Mouse (Mus musculus) CD8-positive naive resting alpha-beta T cell, adult 2 months (primary cell): ENCODE data around the gene Hist1h1d.
"Not testable (repeated sequence)": the region's sequence is repeated elsewhere in the genome, so short reads cannot be mapped to it uniquely, and the experiment has no call there.

ENCODE experiments used
- DNase-seq, 2 experiments: peaks; one replicate each; pipeline ENCODE4 v3.0.0; 2022; ENCODE audit warnings: low read depth in 2 of 2, low spot score in 2 of 2

Hist1h1d gene

DNA sequence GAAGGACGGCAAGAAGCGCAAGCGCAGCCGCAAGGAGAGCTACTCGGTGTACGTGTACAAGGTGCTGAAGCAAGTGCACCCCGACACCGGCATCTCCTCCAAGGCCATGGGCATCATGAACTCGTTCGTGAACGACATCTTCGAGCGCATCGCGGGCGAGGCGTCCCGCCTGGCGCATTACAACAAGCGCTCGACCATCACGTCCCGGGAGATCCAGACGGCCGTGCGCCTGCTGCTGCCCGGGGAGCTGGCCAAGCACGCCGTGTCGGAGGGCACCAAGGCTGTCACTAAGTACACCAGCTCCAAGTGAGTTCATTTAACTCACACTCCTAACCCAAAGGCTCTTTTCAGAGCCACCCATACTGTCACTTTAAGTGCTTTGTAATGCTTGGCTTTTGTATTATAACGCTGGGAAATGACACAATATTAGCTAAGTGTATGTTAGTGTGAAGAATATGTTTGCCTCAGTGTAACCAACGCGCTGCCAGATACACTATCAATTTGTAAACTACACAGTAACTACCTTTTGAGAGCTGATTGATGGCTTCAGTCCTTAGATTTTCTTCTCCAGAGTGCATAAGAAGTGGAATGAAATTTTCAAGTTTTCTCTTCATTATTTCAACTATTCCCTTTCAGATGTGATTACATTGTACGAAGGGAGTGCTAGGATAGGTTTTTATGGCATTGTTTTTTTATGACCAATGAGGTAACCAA, 18.6 kb downstream of the Hist1h1d start:
- DNase-seq: not testable (repeated sequence)

DNA sequence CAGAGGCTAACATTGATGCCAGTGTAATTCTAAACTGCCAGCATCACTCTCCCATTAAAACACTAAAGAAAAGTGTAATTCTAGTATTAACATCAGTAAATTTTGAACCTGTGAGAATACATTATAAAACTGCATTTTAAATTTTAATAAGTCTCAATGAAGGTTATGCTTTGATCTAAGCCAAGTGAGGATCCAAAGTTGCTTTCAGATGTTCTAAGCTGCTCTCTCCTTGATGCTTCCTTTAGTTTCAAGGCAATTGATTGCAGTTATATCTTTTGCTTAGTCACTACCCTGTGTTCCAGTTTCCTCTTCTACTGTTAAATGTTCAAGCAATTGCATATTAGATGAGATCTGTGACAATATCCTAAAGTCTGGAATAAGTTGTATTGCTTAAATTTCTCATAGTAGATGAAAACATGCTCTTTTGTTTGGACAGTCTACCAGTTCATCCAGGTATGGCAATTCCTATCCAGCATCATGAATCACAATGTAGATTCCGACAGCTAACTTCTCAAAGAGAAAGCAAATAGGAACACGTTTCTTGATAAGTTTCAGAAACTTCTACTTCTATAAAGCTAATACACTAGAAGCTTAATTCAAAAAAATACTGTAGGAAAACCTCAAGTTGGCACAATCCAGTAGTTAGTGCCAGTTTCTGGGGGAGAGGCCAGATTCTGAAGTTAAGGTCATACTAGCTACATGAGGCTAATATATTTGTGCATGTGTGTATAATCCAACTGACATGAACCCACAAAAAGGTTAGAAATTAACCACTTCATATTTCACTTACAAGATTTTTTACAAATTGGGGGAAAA, 19.4 kb downstream of the Hist1h1d start:
- DNase-seq: no peak

DNA sequence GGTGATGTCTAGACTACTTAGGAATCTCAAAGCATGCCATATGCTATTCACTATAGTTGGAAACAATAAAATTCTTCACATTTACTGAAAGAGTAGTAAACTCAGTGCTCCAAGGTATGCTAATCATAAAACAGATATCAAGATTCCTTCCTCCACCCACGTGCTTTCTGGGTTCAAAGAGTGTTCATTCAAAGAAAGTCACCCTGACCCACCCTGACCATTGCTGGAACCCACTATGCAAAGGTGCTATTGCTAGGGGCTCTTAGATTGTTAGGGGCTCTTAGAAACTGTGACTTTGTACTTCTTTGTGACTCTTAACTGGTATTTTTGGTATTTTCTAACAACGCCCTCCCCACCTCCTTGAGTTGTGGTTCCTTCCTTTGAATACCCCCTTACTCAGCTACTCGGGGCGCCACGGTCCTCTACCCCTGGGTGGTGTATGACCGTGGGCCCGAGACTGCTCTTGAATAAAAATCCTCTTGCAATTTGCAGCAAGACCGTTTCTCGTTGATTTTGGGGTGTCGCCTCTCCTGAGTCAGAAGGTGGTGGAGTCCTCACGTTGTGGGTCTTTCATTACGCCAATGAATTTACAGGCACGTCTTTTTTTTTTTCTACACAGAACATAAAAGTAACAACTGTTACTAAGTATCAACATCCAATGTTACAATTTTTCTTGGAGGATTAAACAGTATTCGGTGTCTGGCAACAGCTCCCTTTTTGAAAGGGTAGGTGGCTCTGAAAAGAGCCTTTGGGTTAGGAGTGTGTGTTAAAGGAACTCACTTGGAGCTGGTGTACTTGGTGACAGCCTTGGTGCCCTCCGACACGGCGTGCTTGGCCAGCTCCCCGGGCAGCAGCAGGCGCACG, 20.2 kb downstream of the Hist1h1d start:
- DNase-seq: not testable (repeated sequence)

DNA sequence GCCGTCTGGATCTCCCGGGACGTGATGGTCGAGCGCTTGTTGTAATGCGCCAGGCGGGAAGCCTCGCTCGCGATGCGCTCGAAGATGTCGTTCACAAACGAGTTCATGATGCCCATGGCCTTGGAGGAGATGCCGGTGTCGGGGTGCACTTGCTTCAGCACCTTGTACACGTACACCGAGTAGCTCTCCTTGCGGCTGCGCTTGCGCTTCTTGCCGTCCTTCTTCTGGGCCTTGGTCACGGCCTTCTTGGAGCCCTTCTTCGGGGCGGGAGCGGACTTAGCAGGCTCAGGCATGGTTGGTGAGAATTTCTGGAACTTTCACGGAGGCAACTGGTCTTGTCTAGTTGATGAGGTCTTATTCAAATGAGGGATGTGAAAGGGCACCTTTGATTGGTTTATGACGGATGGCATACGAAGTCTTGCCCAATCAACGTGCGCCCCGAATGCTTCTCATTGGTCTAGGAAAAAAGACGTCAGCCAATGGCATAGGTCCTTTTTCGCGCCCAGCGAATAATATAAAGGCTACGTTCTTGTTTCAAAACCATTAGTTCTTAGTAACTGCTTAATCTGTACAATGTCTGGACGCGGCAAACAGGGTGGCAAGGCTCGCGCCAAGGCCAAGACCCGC, 20.9 kb downstream of the Hist1h1d start, which contains the start of the genes Hist1h2bf and Hist1h2ad:
Gene Hist1h2bf, minus strand, starts transcription at position 299 of the 627 bp plus-strand sequence.
Gene Hist1h2ad, plus strand, starts transcription at position 484 of the 627 bp plus-strand sequence.
- peak; percentile 68 to 76 for DNase-seq

DNA sequence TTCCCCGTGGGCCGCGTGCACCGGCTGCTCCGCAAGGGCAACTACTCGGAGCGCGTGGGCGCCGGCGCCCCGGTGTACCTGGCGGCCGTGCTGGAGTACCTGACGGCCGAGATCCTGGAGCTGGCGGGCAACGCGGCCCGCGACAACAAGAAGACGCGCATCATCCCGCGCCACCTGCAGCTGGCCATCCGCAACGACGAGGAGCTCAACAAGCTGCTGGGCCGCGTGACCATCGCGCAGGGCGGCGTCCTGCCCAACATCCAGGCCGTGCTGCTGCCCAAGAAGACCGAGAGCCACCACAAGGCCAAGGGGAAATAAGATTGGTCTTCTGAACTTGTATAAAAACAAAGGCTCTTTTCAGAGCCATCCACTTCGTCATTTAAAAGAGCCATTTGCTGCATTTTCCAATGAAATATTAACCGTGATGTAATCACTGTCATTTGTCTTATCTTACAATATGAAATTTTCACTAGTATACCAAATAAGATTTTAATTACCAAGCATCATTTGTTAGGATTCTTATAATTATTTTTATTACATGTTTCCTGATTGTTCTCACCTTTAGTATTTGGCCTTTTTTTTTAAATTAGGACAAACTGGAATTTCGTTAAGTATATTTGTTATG, 21.6 kb downstream of the Hist1h1d start:
- DNase-seq: not testable (repeated sequence)

DNA sequence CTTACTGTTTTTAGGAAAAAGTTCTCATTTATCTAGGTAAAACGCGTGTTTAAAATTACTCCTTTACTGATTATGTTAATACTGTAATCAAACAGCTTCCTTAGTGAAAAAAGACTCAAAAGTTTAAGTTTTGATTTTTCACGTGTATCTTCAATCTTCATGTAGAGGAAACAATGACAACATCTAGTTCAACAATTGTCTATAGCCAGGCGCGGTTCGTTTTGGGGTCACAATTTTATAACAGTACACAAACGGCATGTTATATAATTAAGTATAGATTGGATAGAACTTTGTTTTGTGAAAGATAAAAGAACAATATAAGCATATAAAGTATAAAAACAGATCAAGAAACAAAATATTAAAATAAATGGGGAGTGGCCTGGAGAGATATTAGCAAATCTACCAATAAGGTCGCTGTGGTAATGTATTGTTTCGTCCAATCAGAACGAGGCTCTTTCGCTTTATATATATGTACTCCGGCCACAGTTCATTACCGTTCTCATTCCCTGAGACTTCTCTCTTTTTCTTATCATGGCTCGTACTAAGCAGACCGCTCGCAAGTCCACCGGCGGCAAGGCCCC, 22.3 kb downstream of the Hist1h1d start, which contains the start of gene Hist1h3d:
Gene Hist1h3d, plus strand, starts transcription at position 493 of the 581 bp plus-strand sequence.
- DNase-seq: no peak

DNA sequence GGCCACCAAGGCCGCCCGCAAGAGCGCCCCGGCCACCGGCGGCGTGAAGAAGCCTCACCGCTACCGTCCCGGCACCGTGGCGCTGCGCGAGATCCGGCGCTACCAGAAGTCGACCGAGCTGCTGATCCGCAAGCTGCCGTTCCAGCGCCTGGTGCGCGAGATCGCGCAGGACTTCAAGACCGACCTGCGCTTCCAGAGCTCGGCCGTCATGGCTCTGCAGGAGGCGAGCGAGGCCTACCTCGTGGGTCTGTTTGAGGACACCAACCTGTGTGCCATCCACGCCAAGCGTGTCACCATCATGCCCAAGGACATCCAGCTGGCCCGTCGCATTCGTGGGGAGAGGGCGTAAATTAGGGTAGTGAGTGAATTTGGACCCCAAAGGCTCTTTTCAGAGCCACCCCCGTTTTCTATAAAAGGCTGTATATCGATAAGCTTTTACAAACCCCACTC, 22.8 kb downstream of the Hist1h1d start:
- not testable (repeated sequence) for DNase-seq

DNA sequence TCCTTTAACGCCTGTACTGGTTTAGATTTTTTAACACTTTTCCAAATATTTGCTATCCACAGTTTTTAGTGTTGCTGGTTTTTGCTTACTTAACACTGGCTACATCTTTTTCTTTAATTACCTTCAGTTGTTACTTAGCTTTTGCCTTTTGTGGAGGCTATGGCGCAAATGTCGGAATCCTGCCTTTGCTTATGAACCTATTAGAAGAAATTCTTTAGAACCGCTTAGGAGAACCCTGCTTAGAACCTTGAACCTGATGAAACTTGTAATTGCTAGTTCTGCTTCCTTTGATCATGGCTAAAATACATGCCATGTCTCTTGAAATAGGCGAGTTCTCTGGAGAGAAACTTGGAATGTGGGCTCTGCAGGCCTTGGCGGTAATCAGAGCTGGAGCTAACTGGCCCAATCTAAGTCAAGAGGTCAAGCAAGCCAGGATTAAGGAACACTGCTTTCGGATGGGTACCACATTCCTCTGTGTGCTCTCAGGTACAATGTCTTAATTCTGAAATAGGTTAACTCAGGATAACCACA, 23.4 kb downstream of the Hist1h1d start:
- no peak for DNase-seq

DNA sequence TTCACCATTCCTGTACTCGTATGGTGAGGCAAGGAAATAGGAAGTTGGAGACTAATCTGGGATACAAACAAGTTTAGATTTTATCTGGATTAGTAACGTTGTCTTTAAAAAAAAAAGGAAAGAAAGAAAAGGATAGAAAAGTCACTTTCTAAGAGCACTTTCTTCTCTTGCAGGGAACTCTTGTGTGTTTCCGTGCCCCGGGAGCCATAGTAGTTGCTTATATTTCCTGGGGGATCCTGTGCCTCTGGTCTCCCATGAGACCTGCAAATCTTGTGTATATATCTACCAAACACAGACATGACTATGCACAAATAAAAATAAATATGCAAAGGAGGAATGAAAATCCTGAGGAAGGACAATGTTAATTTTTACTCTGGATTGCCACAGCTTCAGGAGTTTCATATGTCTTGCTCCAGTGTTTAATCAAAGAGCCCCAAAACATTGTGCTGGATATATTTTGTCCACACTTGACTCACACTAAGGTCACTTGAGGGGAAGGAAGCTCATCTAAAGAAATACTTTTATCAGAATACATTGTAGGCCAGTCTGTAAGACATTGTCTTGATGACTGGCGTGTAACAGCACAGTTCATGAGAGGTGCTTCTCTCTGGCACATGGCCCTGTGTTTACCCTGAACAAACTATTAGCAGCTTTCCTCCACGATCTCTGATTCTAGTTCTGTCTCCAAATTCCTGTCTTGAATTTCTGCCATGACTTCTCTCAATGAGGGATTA, 24.0 kb downstream of the Hist1h1d start:
- DNase-seq: no peak

DNA sequence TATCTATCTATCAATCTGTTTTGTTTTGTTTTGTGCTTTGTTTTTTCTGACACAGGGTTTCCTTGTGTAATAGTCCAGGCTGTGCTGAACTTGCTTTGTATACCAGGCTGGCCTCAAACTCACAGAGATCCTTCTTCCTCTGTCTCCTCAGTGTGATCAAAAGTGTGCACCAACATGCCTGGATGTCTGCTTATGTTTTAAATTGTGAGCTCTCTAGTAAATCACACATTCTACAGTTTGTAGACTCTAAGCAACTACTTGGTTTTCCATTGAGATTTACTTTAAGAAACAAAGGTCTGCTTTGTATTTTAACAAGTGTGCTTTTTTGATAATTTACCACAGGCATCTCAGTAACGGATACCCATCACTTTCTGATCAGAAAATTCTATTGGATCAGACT, 24.8 kb downstream of the Hist1h1d start:
- DNase-seq: no peak

DNA sequence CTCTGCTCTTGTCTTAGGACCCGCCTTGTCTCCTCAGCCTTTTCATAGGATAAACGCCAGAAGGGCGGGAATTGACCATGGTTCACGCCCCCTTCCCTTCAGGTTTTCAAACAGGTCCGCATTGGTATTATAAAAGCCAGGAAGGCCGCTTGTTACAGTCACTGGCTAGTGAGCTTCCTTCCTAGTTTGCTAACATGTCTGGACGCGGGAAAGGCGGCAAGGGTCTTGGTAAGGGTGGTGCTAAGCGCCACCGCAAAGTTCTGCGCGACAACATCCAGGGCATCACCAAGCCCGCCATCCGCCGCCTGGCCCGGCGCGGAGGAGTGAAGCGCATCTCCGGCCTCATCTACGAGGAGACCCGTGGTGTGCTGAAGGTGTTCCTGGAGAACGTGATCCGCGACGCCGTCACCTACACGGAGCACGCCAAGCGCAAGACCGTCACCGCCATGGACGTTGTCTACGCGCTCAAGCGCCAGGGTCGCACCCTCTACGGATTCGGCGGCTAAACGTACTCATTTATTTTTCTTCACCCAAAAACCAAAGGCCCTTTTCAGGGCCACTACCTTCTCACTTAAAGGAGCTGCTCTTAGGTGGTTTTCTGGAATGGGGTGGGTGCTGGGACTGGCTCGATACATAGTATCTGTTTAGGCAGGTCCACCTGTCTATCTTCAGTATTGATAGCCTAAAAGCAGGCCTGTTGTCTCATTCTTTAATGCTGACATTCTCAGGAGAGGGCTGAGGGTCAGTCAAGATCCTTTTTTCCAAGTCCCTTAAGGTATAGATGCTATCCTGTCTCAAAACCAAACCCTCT, 28.6 kb downstream of the Hist1h1d start, which contains the start of gene Hist1h4d:
Gene Hist1h4d, plus strand, starts transcription at position 191 of the 811 bp plus-strand sequence.
- DNase-seq: peak; percentile 85 to 91

DNA sequence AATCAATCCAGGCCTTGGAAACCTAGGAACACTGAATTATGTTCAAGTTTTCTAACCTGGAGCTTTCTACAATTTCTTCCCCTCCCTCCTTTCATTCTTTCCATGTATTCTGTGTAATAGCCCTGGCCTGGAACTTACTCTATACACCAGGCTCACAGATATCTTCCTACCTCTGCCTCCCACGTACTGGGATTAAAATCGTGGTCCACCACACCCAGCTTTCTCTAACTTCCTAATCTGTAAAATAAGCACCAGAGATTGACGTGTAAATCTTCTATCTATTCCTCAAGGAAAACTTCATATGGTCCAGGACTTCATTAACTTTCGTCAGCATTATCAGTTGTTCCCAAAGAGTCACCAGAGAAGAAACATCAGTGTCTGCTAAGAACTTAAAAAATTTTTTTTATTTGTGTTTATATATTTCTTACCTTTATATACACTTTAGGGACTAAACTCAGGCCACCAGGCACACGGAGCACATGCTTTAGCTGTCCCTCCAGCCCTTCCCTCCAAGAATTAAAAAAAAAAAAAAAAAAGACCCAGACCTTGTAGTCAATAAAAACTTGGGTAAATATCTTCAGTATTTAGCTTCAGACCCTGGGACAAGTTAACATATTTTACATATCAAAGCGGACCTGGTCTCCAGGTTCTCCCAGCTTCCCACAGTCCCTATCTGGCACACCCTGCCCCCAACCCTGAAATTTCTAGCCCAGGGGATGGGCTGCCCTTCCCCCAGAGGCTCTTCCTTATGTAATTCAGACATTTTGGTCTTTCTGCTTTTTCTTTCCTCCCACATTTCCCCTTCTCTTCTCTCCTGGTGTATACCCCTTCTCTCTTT, 29.4 kb downstream of the Hist1h1d start:
- DNase-seq: no peak

DNA sequence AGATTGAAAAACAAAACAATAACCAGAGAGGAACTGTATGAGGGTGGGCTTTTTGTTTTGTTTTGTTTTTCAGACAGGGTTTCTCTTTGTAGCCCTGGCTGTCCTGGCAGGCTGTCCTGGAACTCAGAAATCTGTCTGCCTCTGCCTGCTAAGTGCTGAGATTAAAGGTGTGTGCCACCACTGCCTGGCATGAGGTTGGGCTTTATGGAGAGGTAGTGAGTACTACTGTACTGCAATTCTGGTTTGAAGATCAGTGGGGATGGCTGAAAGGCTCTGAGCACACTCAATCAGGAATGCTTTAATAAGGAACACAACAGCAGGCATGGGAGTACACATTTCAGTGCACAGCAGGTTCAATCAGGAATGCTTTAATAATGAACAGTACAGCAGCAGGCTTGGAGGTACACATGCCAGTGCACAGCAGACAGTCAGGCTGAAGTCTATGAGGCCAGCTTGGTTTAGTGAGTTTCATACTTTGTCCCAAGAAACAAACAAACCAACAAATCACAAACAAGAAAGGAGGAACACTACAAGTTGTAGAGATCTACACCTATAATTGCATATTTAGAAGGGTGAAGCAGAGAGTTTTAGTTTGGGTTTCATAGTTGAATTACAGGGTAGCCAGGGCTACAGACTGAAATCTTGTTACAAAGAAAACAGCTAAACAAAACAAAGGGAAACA, 30.5 kb downstream of the Hist1h1d start:
- DNase-seq: no peak

DNA sequence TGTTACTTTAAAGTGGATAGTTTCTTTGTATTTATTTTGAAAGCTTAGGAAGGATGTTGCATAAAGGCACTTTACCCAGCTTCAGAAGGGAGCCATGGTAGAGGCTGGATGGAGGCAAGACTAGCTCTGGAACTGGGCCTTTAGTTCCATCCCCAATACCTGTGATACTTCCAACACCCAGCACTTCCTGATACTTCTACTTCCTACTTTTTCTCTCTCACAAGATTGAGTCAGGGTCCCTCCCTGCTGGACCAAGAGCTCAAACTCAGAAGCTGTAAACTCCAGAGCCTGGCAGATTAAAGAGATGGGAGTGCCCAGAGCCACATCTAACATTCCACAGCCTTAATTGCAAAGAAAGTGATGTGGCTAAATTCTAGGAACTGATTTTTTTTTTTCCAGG, 31.3 kb downstream of the Hist1h1d start:
- no peak for DNase-seq

DNA sequence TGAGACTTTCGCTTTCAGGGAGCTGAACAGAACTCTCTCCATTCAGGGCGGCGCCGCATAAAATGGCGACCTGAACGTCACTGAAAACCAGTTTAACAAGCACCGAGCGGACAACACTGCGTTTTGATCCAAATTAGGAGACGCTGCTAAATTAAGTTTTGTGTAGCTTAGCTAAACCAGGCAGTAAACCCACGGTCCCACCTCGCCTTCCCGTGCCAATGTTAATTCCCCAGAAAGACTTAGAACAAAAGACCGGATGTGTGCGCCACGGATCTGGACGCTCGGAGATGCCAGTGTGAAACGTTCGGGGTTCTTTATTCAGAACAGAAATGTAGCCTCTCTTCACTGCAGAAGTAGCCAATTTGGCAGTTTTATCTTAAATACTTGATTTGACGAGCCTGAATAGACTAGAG, 32.0 kb downstream of the Hist1h1d start:
- peak; percentile 62 to 70 for DNase-seq

DNA sequence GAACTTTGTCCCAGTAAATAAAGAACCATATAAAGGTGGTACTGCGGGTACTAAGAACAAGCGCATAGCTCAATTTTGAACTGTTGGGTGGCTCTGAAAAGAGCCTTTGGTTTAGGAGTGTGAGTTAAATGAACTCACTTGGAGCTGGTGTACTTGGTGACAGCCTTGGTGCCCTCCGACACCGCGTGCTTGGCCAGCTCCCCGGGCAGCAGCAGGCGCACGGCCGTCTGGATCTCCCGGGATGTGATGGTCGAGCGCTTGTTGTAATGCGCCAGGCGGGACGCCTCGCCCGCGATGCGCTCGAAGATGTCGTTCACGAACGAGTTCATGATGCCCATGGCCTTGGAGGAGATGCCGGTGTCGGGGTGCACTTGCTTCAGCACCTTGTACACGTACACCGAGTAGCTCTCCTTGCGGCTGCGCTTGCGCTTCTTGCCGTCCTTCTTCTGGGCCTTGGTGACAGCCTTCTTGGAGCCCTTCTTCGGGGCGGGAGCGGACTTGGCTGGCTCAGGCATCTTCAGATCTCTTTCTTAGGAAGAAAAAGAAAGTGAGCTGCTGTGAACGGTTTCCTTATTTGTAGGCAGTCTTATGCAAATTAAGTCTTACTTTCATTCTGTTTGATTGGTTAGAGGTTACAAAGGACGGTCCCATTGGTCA, 32.5 kb downstream of the Hist1h1d start:
- peak; percentile 68 to 69 for DNase-seq
